Mouse (Mus musculus): Measurements from ENCODE around the gene Tnnt1. TPM values are rescaled to one million over a fixed set of nuclear protein-coding genes. Genes with fewer than 3 reads are reported as not detected.

Gene Tnnt1
- polyA plus RNA-seq, 1 experiment from 2014 or later = 229 TPM

DNA sequence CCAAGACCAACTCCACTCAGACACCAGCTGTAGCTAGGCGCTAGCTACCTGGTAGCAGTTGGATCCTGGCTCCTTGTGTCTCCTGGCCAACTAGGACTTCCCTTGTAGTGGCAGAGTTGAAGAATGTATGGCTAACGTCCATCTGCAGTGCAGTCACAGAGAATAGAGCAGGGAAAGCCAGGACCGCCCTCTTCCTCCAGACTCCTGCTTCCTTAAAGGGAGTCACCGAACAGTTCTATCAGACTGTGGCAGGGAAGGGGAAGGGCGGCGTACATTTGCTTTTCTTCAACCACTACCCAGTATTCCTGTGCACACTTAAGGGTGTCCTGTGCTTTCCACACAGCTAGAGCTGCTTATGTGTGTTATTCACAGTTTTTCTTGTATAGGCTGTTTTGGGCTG lies 24.9 kb downstream of the Tnnt1 start:
- no peaks in the 10 kb centered on the region for H3K27me3 ChIP-seq
- H3K4me3 ChIP-seq = no peak overlapping the region
- H3K4me1 ChIP-seq = peaks cover 15% of the 10 kb centered on the region
- peak overlapping the region; percentile 50 for H3K27ac ChIP-seq
- no peaks in the 10 kb centered on the region for H3K9me3 ChIP-seq
- WGBS = 77% methylated on average over 6 of the region's 6 CpGs
- H3K9ac ChIP-seq = no peak overlapping the region
- ATAC-seq (ENCODE audit: insufficient number of reproducible peaks, low FRiP score, low TSS enrichment, low read depth) = no peak
- no peak overlapping the region for H3K4me2 ChIP-seq
- H3K36me3 ChIP-seq = peaks cover 60% of the 10 kb centered on the region

DNA sequence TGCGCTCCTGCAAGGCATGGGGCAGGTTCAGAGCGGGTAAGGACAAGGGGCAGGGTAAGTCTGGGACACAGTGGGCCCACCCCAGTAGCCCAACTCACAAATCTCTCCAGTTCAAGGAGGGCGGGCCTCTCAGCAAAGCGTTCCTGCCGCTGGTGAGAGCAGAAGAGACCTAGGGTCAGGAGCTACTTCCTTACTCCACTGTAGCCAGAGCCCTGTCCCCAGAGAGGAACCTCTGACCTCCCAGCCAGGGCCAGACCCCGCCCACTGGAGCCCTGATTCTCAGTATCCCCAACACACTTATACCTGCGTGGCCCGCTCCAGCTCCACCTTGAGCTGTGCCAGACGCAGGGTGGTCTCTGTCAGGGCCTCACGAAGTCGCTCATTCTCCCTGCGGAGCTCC lies 33.9 kb downstream of the Tnnt1 start:
- Histone ChIP-seq H3K4me1 (peaks cover 18% of the 10 kb centered on the region), H3K9me3 (no peaks in the 10 kb centered on the region), H3K9ac (no peak overlapping the region), H3K27ac (no peak overlapping the region), H3K4me3 (no peak overlapping the region), H3K36me3 (peaks cover 63% of the 10 kb centered on the region), H3K27me3 (no peaks in the 10 kb centered on the region), H3K4me2 (no peak overlapping the region)
- ATAC-seq (ENCODE audit: insufficient number of reproducible peaks, low FRiP score, low TSS enrichment, low read depth) = no peak
- 86% methylated on average over 12 of the region's 12 CpGs for WGBS

DNA sequence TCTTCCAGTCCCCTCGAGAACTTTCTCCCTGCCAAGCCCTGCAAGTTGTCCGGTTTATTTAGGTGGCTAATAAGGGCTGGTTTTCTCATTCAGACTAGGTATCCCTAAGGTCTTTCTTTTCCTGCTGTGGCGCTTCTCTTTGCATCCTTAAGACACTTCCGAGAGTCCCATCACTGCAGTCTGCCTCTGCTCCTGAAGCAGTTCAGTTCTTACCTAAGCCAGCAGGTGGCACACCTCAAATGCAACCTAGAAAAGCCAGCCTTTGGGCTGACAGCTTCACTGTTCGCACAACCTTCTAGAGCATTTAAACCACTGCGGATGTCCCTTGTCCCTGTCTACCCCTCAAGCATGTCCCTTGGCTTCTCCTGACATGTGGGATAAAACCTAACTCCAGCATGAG lies 36.5 kb downstream of the Tnnt1 start:
- Histone ChIP-seq H3K4me1 (peaks cover 18% of the 10 kb centered on the region), H3K4me2 (no peak overlapping the region), H3K27ac (no peak overlapping the region), H3K9me3 (no peaks in the 10 kb centered on the region), H3K4me3 (no peak overlapping the region), H3K9ac (no peak overlapping the region), H3K36me3 (peaks cover 39% of the 10 kb centered on the region), H3K27me3 (peaks cover 14% of the 10 kb centered on the region)
- no peak for ATAC-seq (ENCODE audit: insufficient number of reproducible peaks, low FRiP score, low TSS enrichment, low read depth)
- WGBS = 28% methylated on average over 6 of the region's 6 CpGs

DNA sequence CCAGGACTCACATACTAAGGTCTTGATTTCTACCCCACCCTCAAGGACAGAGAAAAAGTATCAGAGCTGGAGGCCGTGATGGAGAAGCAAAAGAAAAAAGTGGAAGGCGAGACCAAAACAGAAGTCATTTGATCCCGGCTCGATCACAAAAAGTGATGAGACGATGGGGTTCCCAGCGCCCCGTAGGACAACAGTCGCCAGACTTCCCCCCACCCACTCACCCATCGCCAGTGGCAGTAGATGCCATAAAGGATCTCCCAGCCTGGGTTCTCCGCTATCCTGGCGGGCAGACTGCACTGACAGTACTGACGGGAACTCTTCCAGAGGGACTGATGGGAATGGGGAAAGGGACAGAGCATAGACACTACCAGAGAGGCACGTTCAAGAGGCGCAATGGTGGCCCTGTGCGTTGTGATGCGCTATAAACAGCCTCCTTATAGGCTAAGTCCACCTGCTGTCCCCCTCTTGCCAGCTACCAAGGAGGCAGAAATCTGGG lies 37.3 kb downstream of the Tnnt1 start:
- Histone ChIP-seq H3K27ac (peak overlapping the region; percentile 93), H3K4me2 (peak overlapping the region; percentile 93), H3K9ac (peak overlapping the region; percentile 38), H3K9me3 (no peaks in the 10 kb centered on the region), H3K27me3 (peaks cover 20% of the 10 kb centered on the region), H3K4me3 (peak overlapping the region; percentile 58), H3K4me1 (peaks cover 18% of the 10 kb centered on the region), H3K36me3 (peaks cover 30% of the 10 kb centered on the region)
- no peak; the same call in 1 of the 2 replicates for ATAC-seq (ENCODE audit: insufficient number of reproducible peaks, low FRiP score, low TSS enrichment, low read depth)
- WGBS = 2% methylated on average over 16 of the region's 16 CpGs

DNA sequence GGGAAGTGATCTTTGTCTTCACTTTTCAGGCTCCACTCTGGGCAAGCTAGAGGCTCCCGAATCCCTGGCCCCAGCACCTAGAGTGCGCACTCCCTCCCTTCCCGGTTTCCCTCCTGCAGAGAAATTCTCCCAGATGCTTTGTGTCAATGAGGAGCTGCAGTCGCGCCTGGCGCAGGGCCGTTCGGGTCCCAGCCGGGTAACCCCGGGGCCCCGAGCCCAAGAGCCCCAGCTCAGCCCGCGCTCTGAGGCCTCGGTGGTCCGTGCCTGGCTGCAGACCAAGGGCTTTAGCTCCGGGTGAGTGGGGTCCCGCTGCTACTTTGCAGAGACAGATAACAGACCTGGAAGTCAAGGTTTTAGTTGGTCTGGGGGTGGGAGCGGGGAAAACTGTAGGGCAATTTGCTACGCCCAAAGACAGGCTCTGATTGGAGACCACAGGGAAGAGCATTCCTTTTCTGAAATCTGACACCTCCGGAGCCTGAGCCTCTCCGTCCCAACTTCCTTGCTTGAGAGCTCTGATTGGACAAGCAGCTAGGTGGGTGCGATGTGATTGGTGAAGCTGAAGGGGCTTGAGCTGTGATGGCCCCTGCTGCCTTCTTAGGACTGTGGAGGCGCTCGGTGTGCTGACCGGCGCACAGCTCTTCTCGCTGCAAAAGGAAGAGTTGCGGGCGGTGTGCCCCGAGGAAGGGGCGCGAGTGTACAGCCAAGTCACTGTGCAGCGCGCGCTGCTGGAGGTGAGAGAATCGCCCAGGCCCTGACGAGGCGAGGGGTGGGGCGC lies 38.0 kb downstream of the Tnnt1 start:
- H3K4me2 ChIP-seq = peak overlapping the region; percentile 93
- peak; percentile 94 for ATAC-seq (ENCODE audit: insufficient number of reproducible peaks, low FRiP score, low TSS enrichment, low read depth)
- H3K4me3 ChIP-seq = peak overlapping the region; percentile 58
- peaks cover 24% of the 10 kb centered on the region for H3K36me3 ChIP-seq
- H3K9ac ChIP-seq = peak overlapping the region; percentile 38
- peak overlapping the region; percentile 93 for H3K27ac ChIP-seq
- under 1% methylated on average over 39 of the region's 39 CpGs for WGBS
- H3K27me3 ChIP-seq = peaks cover 26% of the 10 kb centered on the region
- H3K4me1 ChIP-seq = peaks cover 18% of the 10 kb centered on the region
- H3K9me3 ChIP-seq = no peaks in the 10 kb centered on the region

DNA sequence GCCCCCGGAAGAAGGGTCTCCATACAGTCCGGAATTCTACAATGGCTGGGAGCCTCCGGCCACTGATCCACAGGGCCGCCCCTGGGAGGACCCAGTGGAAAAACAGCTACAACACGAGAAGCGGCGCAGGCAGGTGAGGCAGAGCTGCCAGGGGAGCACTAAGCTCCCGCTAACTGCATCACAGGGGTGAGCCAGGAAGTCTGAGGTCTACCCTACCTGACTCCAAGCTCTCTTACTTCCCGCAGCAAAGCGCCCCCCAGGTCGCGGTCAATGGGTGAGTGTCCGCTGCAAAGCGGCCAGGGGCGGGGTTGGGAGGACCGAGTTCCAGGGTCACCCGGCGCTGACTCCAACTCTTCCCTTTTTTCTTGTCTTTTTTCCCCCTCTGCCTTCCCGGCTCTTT lies 42.2 kb downstream of the Tnnt1 start:
- no peak overlapping the region for H3K4me3 ChIP-seq
- no peak overlapping the region for H3K27ac ChIP-seq
- peaks cover 21% of the 10 kb centered on the region for H3K4me1 ChIP-seq
- WGBS = 17% methylated on average over 19 of the region's 19 CpGs
- peaks cover 53% of the 10 kb centered on the region for H3K27me3 ChIP-seq
- H3K4me2 ChIP-seq = no peak overlapping the region
- H3K9me3 ChIP-seq = no peaks in the 10 kb centered on the region
- no peaks in the 10 kb centered on the region for H3K36me3 ChIP-seq
- H3K9ac ChIP-seq = no peak overlapping the region
- ATAC-seq (ENCODE audit: insufficient number of reproducible peaks, low FRiP score, low TSS enrichment, low read depth) = no peak

DNA sequence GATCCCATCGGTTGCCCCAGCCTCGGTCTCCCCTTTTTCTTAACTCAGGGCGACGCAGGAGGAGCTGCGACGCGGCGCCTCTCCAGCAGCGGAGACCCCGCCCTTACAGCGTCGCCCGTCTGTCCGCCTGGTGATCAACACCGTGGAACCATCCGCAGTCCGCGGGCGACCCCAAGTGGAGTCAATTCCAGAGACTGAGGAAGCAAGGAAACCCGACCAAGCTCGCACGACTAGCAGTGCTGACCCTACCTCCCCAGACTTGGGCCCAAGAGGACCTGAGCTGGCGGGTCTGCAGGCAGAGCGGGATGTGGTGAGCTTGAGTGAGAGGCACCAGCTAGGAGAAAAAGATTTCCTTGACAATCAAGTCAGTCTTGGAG lies 45.0 kb downstream of the Tnnt1 start:
- peaks cover 50% of the 10 kb centered on the region for H3K27me3 ChIP-seq
- under 1% methylated on average over 24 of the region's 24 CpGs for WGBS
- ATAC-seq (ENCODE audit: insufficient number of reproducible peaks, low FRiP score, low TSS enrichment, low read depth) = peak; percentile 72
- H3K4me1 ChIP-seq = peaks cover 11% of the 10 kb centered on the region
- 0 out of 2 replicates have a peak overlapping the region, but pooled peaks have one; percentile 26 for H3K9ac ChIP-seq
- H3K9me3 ChIP-seq = no peaks in the 10 kb centered on the region
- H3K27ac ChIP-seq = no peak overlapping the region
- H3K4me2 ChIP-seq = peak overlapping the region; percentile 80
- no peaks in the 10 kb centered on the region for H3K36me3 ChIP-seq
- peak overlapping the region; percentile 41 for H3K4me3 ChIP-seq

DNA sequence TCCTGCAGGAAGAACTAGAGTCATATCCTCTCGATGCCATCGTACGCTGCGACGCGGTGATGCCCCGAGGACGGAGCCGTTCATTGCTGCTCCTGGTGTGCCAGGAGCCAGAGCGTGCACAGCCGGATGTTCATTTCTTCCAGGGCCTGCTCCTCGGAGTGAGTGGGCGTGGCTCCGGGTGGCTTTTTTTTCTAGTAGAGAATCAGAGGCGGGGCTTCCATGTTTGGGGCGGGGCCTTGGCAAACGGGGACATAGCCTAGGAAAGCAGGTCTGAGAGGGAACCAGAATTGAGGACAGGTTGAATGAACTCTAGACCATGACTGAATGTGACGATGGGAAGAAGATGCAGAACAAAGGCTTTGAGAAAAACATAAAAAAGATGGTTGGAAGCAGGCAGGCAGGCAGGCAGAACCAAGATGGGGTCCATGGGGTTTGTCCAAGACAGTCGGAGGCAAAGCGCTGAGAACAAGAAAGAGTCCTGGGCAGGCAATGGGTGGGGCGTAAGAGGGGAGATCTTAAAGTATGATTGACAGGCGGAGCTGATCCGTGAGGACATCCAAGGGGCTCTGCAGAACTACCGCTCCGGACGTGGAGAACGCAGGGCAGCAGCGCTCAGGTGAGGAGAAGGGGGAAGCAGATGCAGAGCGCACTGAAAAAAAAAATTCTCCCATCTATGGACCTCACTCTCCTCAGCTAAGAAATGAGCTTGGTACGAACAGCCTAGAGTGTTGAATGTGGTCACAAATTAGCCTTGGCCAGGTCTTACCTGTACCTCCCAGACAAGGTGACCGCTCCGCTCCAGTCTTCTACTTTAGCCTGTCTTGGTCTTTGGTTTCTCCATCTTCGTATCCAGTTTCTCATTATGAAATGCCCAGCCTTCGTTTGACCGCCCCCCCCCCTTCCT lies 45.7 kb downstream of the Tnnt1 start:
- H3K27ac ChIP-seq = no peak overlapping the region
- peak overlapping the region; percentile 80 for H3K4me2 ChIP-seq
- H3K4me1 ChIP-seq = peaks cover 11% of the 10 kb centered on the region
- H3K9ac ChIP-seq = peak overlapping the region; percentile 26
- no peaks in the 10 kb centered on the region for H3K9me3 ChIP-seq
- H3K27me3 ChIP-seq = peaks cover 47% of the 10 kb centered on the region
- peak overlapping the region; percentile 41 for H3K4me3 ChIP-seq
- H3K36me3 ChIP-seq = no peaks in the 10 kb centered on the region
- WGBS = 3% methylated on average over 35 of the region's 35 CpGs
- peak; percentile 20; the same call in 1 of the 2 replicates for ATAC-seq (ENCODE audit: insufficient number of reproducible peaks, low FRiP score, low TSS enrichment, low read depth)

DNA sequence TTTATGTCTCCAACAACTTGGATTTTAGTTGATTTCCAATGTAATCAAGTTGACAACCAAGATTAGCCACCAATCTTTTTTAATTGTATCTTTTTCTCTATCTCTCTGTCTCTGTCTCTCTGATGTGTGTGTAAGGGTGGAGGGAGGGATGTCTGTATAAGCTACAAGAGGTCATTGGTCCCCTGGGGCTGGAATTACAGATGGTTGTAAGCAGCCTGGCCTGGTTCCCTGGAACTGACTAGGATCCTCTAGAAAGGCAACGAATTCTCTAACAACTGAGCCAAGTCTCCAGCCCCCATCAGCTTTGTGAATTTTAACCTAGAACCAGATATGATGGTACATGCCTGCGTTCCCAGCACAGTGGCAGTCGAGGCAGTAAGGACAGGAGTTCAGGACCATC lies 48.4 kb downstream of the Tnnt1 start:
- no peaks in the 10 kb centered on the region for H3K36me3 ChIP-seq
- no peak overlapping the region for H3K27ac ChIP-seq
- H3K9ac ChIP-seq = no peak overlapping the region
- no peak overlapping the region for H3K4me2 ChIP-seq
- H3K27me3 ChIP-seq = peaks cover 23% of the 10 kb centered on the region
- H3K4me3 ChIP-seq = no peak overlapping the region
- peaks cover 16% of the 10 kb centered on the region for H3K4me1 ChIP-seq
- no peak for ATAC-seq (ENCODE audit: insufficient number of reproducible peaks, low FRiP score, low TSS enrichment, low read depth)
- 72% methylated on average over 3 of the region's 3 CpGs for WGBS
- no peaks in the 10 kb centered on the region for H3K9me3 ChIP-seq

DNA sequence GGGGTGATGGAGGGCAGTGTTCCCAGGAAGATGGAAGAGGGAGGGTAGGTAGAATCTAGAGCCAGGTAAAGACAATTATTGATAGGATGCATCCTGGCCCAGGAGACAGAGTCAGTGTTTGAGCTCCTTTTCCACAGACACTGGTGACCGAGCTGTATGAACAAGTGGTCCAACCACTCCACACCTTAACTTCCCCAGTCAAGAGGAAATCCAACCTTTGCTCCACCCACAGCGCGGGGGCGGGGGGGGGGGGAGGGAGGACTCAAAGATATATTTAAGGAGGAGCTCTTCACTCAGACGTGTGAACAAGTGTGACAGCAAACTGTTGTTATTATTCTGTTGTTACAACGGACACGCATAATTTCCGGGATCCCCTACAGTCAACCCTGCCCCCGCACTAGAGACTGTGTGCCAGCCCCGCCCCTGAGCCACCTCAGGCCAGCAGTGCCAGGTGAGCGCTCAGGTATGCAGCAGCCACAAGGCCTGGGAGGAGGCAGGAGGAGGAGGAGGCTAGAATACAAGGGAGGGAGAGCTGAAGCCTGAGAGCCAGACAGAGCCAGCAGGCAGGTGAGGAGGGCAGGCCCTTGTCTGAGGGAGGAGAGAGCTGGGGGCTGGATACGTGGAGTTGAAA lies 51.9 kb downstream of the Tnnt1 start:
- Histone ChIP-seq H3K27me3 (no peaks in the 10 kb centered on the region), H3K9me3 (no peaks in the 10 kb centered on the region), H3K4me1 (0 out of 2 replicates have a peak, but pooled peaks cover 6% of the 10 kb centered on the region), H3K36me3 (no peaks in the 10 kb centered on the region), H3K4me2 (no peak overlapping the region), H3K9ac (no peak overlapping the region), H3K4me3 (no peak overlapping the region), H3K27ac (peak overlapping the region; percentile 67; the same call in 1 of the 2 replicates)
- WGBS = 6% methylated on average over 12 of the region's 12 CpGs
- ATAC-seq (ENCODE audit: insufficient number of reproducible peaks, low FRiP score, low TSS enrichment, low read depth) = 0 out of 2 replicates have a peak, but pooled peaks have one; percentile 12

DNA sequence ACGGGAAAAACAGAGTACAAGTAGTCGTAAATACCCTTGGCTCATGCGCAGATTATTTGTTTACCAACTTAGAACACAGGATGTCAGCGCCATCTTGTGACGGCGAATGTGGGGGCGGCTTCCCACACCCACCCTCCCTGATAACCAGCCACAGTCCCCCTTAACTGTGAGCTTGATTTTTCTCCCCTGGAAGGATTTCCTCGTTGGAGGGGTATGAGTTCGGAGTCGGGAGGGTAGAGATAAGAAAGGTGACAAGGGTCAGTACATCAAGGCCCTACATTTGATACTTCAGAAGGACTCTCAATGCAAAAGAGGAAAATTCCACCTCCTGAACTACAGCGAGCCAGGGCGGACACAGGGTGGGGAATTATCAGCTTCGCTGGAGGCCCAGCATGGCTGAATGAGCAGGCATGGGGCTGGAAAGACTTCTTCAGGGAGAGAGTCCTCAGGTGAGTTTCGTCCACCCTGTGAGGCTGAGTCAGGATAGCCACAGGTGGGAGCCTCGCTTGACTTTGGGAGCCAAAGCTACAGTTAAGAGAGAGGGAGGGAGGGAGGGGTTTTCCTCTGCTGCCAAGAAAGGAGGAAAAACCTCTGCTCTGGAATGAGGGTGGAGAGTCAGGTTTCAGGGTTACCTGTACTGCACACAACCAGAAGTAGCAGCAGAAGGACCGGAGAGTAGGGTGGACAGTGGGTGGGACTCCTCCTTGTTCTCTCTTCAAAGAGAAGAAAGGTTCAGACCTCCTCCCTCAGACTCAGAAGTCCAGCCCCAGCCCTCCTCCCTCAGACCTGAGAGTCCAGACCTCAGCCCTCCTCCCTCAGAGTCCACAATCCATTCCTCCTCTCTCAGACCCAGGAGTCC lies 55.4 kb downstream of the Tnnt1 start, which contains the start of gene Eps8l1:
Eps8l1 (plus strand) TSS at position 99 of the 859 bp plus-strand sequence.
- 66% methylated on average over 15 of the region's 16 CpGs for WGBS
- no peaks in the 10 kb centered on the region for H3K36me3 ChIP-seq
- no peaks in the 10 kb centered on the region for H3K27me3 ChIP-seq
- H3K9me3 ChIP-seq = no peaks in the 10 kb centered on the region
- peak within 1 kb of the TSS; percentile 29 for H3K4me3 ChIP-seq
- peak within 1 kb of the TSS; percentile 47; the same call in 1 of the 2 replicates for H3K27ac ChIP-seq
- H3K9ac ChIP-seq = no peak within 1 kb of the TSS
- no peak for ATAC-seq (ENCODE audit: insufficient number of reproducible peaks, low FRiP score, low TSS enrichment, low read depth)
- 0 out of 2 replicates have a peak, but pooled peaks cover 6% of the 10 kb centered on the region for H3K4me1 ChIP-seq
- H3K4me2 ChIP-seq = peak within 1 kb of the TSS; percentile 24
